7 mouse cellular contexts compared by ENCODE assay signal in genomic region chr9:118737601-118738137, GRCm38 (mm10).
DNase-seq lines count a peak whose midpoint lies in the region; ATAC-seq and TF ChIP-seq lines count a peak whose summit lies in the region.

No protein-coding gene starts in this region.

- DNase-seq in kidney, postnatal 4 days = peak; percentile 27 to 38
- DNase-seq in layer of hippocampus, adult 9-11 months = no peak
- no peak for DNase-seq in right cerebral cortex, postnatal 10 days (ENCODE audit: low spot score in 2 of 2)

- H3K27ac ChIP-seq in embryonic facial prominence, embryonic 13.5 days = no peak overlapping the region
- H3K27ac ChIP-seq in heart, embryonic 12.5 days (ENCODE audit: poor library complexity, severe bottlenecking) = peak overlapping the region; percentile 48
- H3K27ac ChIP-seq in testis, adult 2 months (ENCODE audit: control insufficient read depth, insufficient read depth, low read depth, low read length) = peak overlapping the region; percentile 59

- H3K9me3 ChIP-seq in embryonic facial prominence, embryonic 13.5 days = no peaks in the 10 kb centered on the region
- H3K9me3 ChIP-seq in heart, embryonic 12.5 days (replicated peaks) = no peaks in the 10 kb centered on the region

- no peak for TF ChIP-seq POLR2A in testis, adult 2 months (IDR thresholded peaks at IDR 0.05; ENCODE audit: control insufficient read depth, low read depth, low read length)

- ATAC-seq in embryonic facial prominence, embryonic 13.5 days (ENCODE audit: insufficient number of reproducible peaks, insufficient read depth, low FRiP score, low TSS enrichment, low read depth) = peak; percentile 44; the same call in 1 of the 2 replicates
- no peak; the same call in 1 of the 2 replicates for ATAC-seq in heart, embryonic 12.5 days (ENCODE audit: insufficient number of reproducible peaks, low FRiP score)
- ATAC-seq in inflammation-experienced regulatory T-cells, adult 6 months = no peak

- H3K9ac ChIP-seq in embryonic facial prominence, embryonic 13.5 days = peak overlapping the region; percentile 11; the same call in 1 of the 2 replicates
- 0 out of 2 replicates have a peak overlapping the region, but pooled peaks have one; percentile 44 for H3K9ac ChIP-seq in heart, embryonic 12.5 days

- H3K27me3 ChIP-seq in embryonic facial prominence, embryonic 13.5 days = no peaks in the 10 kb centered on the region
- no peaks in the 10 kb centered on the region for H3K27me3 ChIP-seq in heart, embryonic 12.5 days (replicated peaks)
- H3K27me3 ChIP-seq in testis, adult 2 months (ENCODE audit: control insufficient read depth, insufficient read depth, low read length) = no peaks in the 10 kb centered on the region

- H3K36me3 ChIP-seq in embryonic facial prominence, embryonic 13.5 days = no peaks in the 10 kb centered on the region
- no peaks in the 10 kb centered on the region for H3K36me3 ChIP-seq in heart, embryonic 12.5 days
- no peaks in the 10 kb centered on the region for H3K36me3 ChIP-seq in testis, adult 2 months (ENCODE audit: control insufficient read depth, insufficient read depth, low read length)

- TF ChIP-seq CTCF in testis, adult 2 months (IDR thresholded peaks at IDR 0.05; ENCODE audit: control insufficient read depth, insufficient read depth, insufficient replicate concordance, low read depth, low read length) = no peak

- H3K4me3 ChIP-seq in embryonic facial prominence, embryonic 13.5 days = no peak overlapping the region
- H3K4me3 ChIP-seq in heart, embryonic 12.5 days = no peak overlapping the region
- no peak overlapping the region for H3K4me3 ChIP-seq in testis, adult 2 months (ENCODE audit: control insufficient read depth, low read depth, low read length)

- H3K4me2 ChIP-seq in embryonic facial prominence, embryonic 13.5 days = no peak overlapping the region
- H3K4me2 ChIP-seq in heart, embryonic 12.5 days = no peak overlapping the region

- H3K4me1 ChIP-seq in embryonic facial prominence, embryonic 13.5 days = peaks cover 24% of the 10 kb centered on the region
- peaks cover 56% of the 10 kb centered on the region for H3K4me1 ChIP-seq in heart, embryonic 12.5 days (replicated peaks)
- H3K4me1 ChIP-seq in testis, adult 2 months (ENCODE audit: control insufficient read depth, insufficient read depth, low read length) = peaks cover 5% of the 10 kb centered on the region

- 32% methylated on average over 9 of the region's 9 CpGs for WGBS in embryonic facial prominence, embryonic 13.5 days
- 45% methylated on average over 9 of the region's 9 CpGs for WGBS in heart, embryonic 12.5 days

Comparison
In these comparisons a context has a peak if more than half of its experiments do, and no peak if none do; other contexts are left out.
1. DNase-seq: peak in kidney, postnatal 4 days (2 of 2); none in layer of hippocampus, adult 9-11 months (single experiment) and right cerebral cortex, postnatal 10 days (0 of 2).